Mouse (Mus musculus): ENCODE measurements around the gene Olfr325. TPM values are rescaled to one million over a fixed set of nuclear protein-coding genes. Genes with fewer than 3 reads are reported as not detected.

The Olfr325 gene
- total RNA-seq, 2 experiments from 2014 or later, result not detected

GRCm38 (mm10) chr11:58626146-58626545 lies 48.6 kb downstream of the Olfr325 start:
- no peak for DNase-seq (ENCODE audit: low spot score in 2 of 2)

DNA sequence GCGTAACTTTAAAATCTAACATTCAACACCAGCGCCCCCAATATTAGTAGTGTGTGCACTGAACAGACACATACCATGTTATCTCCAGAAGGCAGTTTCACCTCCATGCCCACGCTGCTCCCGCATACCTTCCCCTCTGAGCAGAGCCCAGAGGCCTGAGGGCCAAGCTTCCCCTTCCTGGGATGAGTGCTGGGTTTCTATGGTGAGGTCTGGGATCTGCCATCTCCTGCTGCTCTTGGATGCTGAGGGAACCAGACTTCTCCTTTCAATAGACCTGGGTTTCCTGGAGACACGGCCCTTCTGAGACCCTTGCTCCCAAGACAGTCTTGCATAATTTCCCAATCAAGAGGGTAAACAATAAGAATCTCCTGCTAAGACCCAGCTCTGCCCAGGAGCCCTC lies 52.9 kb downstream of the Olfr325 start, which contains the start of gene Olfr323:
TSS of gene Olfr323 (minus strand) at position 101 of the 400 bp plus-strand sequence.
- no peak for DNase-seq (ENCODE audit: low spot score in 2 of 2)

Other genes starting within 250 kb of the Olfr325 start
- gene Zfp672, start 247.4 kb upstream of the Olfr325 start, total RNA-seq (2021), result 10 to 100 TPM; 43.0 to 51.1 TPM
- gene Sh3bp5l, start 247.0 kb upstream of the Olfr325 start, total RNA-seq (2021), result 10 to 100 TPM; 59.5 to 64.3 TPM
- not detected for gene Lypd8, start 198.7 kb upstream of the Olfr325 start, total RNA-seq (2021)
- gene 1810065E05Rik, start 156.6 kb upstream of the Olfr325 start, total RNA-seq (2021), result not detected
- not detected for gene Gm12253, start 145.2 kb upstream of the Olfr325 start, total RNA-seq (2021)
- gene Lypd9, start 124.8 kb upstream of the Olfr325 start, total RNA-seq (2021), result not detected
- not detected for gene Olfr30, start 115.5 kb upstream of the Olfr325 start, total RNA-seq (2021)
- gene Olfr332, start 85.2 kb upstream of the Olfr325 start, total RNA-seq (2021), result not detected
- gene Olfr331, start 75.2 kb upstream of the Olfr325 start, total RNA-seq (2021), result not detected
- gene Olfr330, start 42.9 kb upstream of the Olfr325 start, total RNA-seq (2021), result not detected
- not detected for gene Olfr329-ps, start 31.3 kb upstream of the Olfr325 start, total RNA-seq (2021)
- gene Olfr328, start 22.1 kb upstream of the Olfr325 start, total RNA-seq (2021), result under 1 TPM; 0.11 to 0.23 TPM
- gene Olfr224, start 7.2 kb upstream of the Olfr325 start, total RNA-seq (2021), result not detected
- gene Olfr324, start 17.4 kb downstream of the Olfr325 start, total RNA-seq (2021), result not detected
- gene 2210407C18Rik, start 38.3 kb downstream of the Olfr325 start, total RNA-seq (2021), result not detected
- gene Olfr323, start 52.8 kb downstream of the Olfr325 start, total RNA-seq (2021), result not detected
- gene Trim58, start 62.7 kb downstream of the Olfr325 start, total RNA-seq (2021), result under 1 TPM in 1 of 2 experiments, not detected in 1; 0.20 TPM
- not detected for gene Olfr322, start 81.1 kb downstream of the Olfr325 start, total RNA-seq (2021)
- not detected for gene Olfr320, start 103.4 kb downstream of the Olfr325 start, total RNA-seq (2021)
- not detected for gene Olfr319, start 121.4 kb downstream of the Olfr325 start, total RNA-seq (2021)
- under 1 TPM in 1 of 2 experiments, not detected in 1; 0.16 TPM for gene Olfr318, start 146.3 kb downstream of the Olfr325 start, total RNA-seq (2021)
- under 1 TPM in 1 of 2 experiments, not detected in 1; 0.49 TPM for gene Olfr317, start 161.5 kb downstream of the Olfr325 start, total RNA-seq (2021)
- under 1 TPM; 0.25 to 0.32 TPM for gene Olfr316, start 175.0 kb downstream of the Olfr325 start, total RNA-seq (2021)
- not detected for gene Olfr315, start 195.5 kb downstream of the Olfr325 start, total RNA-seq (2021)
- not detected for gene Olfr314, start 205.2 kb downstream of the Olfr325 start, total RNA-seq (2021)
- 1 to 10 TPM; 5.3 to 6.9 TPM for gene Fam183b, start 224.2 kb downstream of the Olfr325 start, total RNA-seq (2021)
- not detected for gene Olfr313, start 237.3 kb downstream of the Olfr325 start, total RNA-seq (2021)

All from layer of hippocampus, postnatal 10 days (tissue).